Mouse (Mus musculus) ES-E14 (cell line): ENCODE results near the gene 3110082I17Rik. TPM values are rescaled to one million over a fixed set of nuclear protein-coding genes. Genes with fewer than 3 reads are reported as not detected.

Experiments used
- DNase-seq: peaks from one replicate; pipeline ENCODE4 v3.0.0-alpha.2; 2013; ENCODE audit warnings: low read depth, low spot score
- H3K27ac ChIP-seq: 2 replicates; pipeline ENCODE4 v1.5.1; 2012; ENCODE audit warnings: low read depth, mild to moderate bottlenecking, low read length, moderate library complexity, mixed read lengths; ENCODE audit not compliant: poor library complexity, insufficient read depth, severe bottlenecking
- H3K36me3 ChIP-seq: 2 replicates; pipeline ENCODE4 v1.6.1; 2012; ENCODE audit warnings: mild to moderate bottlenecking, low read length, moderate library complexity, mixed read lengths; ENCODE audit not compliant: control insufficient read depth, poor library complexity, insufficient read depth, severe bottlenecking
- H3K4me1 ChIP-seq, 2 experiments: fragments of 150-350 bp in 1 of 2; sonication (generic) in 1 of 2; 2 replicates each; pipeline ENCODE4 v1.6.1; 2012; ENCODE audit warnings: low read length in 2 of 2, mild to moderate bottlenecking in 1 of 2, mixed read lengths in 1 of 2; ENCODE audit not compliant: control insufficient read depth in 2 of 2, insufficient read depth in 2 of 2, poor library complexity in 1 of 2
- H3K4me3 ChIP-seq, 2 experiments: fragments of 150-350 bp in 1 of 2; sonication (generic) in 1 of 2; 2 replicates each; pipeline ENCODE4 v1.5.1; 2012; ENCODE audit warnings: low read length in 2 of 2, low read depth in 1 of 2, mild to moderate bottlenecking in 1 of 2, mixed read lengths in 1 of 2; ENCODE audit not compliant: insufficient read depth in 1 of 2, poor library complexity in 1 of 2, severe bottlenecking in 1 of 2
- H3K9ac ChIP-seq: 2 replicates; pipeline ENCODE4 v1.6.1; 2012; ENCODE audit warnings: low read depth, mild to moderate bottlenecking, low read length, mixed read lengths; ENCODE audit not compliant: poor library complexity, insufficient read depth, severe bottlenecking
- H3K9me3 ChIP-seq: fragments of 150-350 bp; sonication (generic); 2 replicates; pipeline ENCODE4 v1.6.1; 2012; ENCODE audit warnings: low read depth, mild to moderate bottlenecking, low read length; ENCODE audit not compliant: control insufficient read depth, insufficient read depth
- CHD2 ChIP-seq: IDR thresholded peaks from 2 replicates; pipeline ENCODE4 v1.6.1; 2014; ENCODE audit warnings: mild to moderate bottlenecking, low read depth, low read length, inconsistent platforms
- HCFC1 ChIP-seq: IDR thresholded peaks from 2 replicates; pipeline ENCODE4 v1.6.1; 2012; ENCODE audit warnings: low read length, inconsistent platforms, borderline replicate concordance; ENCODE audit not compliant: insufficient read depth
- MAFK ChIP-seq: IDR thresholded peaks from 2 replicates; pipeline ENCODE4 v1.6.1; 2014; ENCODE audit warnings: mild to moderate bottlenecking, low read depth, low read length, inconsistent platforms; ENCODE audit not compliant: insufficient read depth
- ZC3H11A ChIP-seq: IDR thresholded peaks from 2 replicates; pipeline ENCODE4 v1.6.1; 2012; ENCODE audit warnings: low read depth, mild to moderate bottlenecking, inconsistent platforms, low read length, borderline replicate concordance
- ZNF384 ChIP-seq: IDR thresholded peaks from 2 replicates; pipeline ENCODE4 v1.6.1; 2012; ENCODE audit warnings: low read depth, low read length, inconsistent platforms
- in situ Hi-C, 2 experiments: fragments of 600-800 bp; cut with MboI; formaldehyde crosslinking; loops; one replicate each; pipeline ENCODE4 v1.15.1; 2025; ENCODE audit warnings: low sequenced_read_pairs in 2 of 2, inconsistent platforms in 1 of 2; ENCODE audit not compliant: unreplicated experiment in 2 of 2
- total RNA-seq: library from RNA; depleted of rRNA; stranded (reverse); fragments of 300-350 nt; gene quantifications from 2 replicates; pipeline ENCODE4 v1.2.3, GENCODE M21; 2012

Gene 3110082I17Rik
- total RNA-seq, 1 experiment: 32.6 TPM

DNA sequence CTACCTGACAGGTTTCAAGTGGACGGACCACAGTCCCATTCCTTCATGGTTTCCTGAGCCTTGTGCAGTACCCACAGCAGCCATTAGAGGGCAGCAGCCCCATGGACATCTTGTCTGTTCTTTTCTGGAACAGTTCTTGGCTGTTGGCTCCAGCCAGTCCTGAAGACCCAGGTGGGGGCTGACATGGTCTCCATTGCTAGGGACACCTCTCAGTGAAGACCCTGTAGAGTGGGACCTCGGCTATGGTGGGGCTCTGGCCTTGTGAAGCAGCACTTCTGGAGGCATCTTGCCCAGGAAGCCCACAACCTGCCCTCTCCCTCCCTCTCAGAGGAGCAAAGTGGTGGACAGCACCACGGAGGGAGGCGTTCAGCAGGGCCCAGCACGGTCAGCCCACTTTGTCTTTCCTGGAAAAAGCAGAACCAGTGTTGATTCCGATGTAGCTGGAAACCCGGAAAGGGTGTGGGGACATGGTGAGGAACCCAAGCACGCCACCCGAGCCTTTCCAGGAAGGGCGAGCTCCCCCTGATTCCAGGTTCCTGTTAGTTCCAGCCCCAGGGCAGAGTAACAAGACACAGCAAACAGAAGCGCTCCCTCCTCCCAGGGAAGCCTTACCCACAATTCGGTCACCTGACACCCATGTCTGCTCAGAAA, 95.9 kb downstream of the 3110082I17Rik start:
- peaks cover 2 to 26% of the 10 kb centered on the region in 2 experiments; a peak in 2 of 4 replicates for H3K4me1 ChIP-seq
- H3K27ac ChIP-seq: peak overlapping the region; percentile 40; the same call in 1 of the 2 replicates
- no peaks in the 10 kb centered on the region for H3K9me3 ChIP-seq
- peak; percentile 81 for DNase-seq
- no peak for TF ChIP-seq ZNF384
- TF ChIP-seq ZC3H11A: peak; percentile 80
- H3K9ac ChIP-seq: no peak overlapping the region
- H3K36me3 ChIP-seq: peaks cover 10% of the 10 kb centered on the region; the same call in 1 of the 2 replicates
- no peak overlapping the region for H3K4me3 ChIP-seq
- in situ Hi-C loops: no loop called here

DNA sequence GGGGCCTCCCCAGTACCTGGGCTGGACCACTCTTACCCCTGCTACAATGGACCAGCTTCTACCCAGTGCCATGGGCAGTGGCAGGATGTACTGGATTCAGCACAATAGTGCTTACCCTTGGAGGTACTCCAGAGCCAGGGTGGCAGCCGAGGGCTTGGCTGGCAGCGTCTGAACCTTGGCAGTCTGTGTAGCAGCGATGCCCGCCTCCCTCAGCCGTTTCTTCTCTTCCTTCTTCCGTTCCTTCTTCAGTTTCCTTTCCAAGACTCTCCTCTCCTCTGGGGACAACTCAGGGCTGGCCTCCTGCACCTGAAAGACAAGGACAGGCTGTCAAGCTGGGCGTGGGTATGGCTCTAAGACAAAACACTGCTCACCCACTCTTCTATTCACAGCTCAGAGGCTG, 96.5 kb downstream of the 3110082I17Rik start:
- in situ Hi-C loops: no loop called here
- Histone ChIP-seq H3K4me3 (no peak overlapping the region), H3K36me3 (peaks cover 10% of the 10 kb centered on the region; the same call in 1 of the 2 replicates), H3K4me1 (peaks cover 2 to 26% of the 10 kb centered on the region in 2 experiments; a peak in 2 of 4 replicates), H3K27ac (no peak overlapping the region), H3K9ac (no peak overlapping the region), H3K9me3 (no peaks in the 10 kb centered on the region)
- no peak for TF ChIP-seq CHD2
- TF ChIP-seq HCFC1: no peak
- no peak for TF ChIP-seq MAFK
- TF ChIP-seq ZNF384: no peak
- no peak for TF ChIP-seq ZC3H11A
- no peak for DNase-seq

DNA sequence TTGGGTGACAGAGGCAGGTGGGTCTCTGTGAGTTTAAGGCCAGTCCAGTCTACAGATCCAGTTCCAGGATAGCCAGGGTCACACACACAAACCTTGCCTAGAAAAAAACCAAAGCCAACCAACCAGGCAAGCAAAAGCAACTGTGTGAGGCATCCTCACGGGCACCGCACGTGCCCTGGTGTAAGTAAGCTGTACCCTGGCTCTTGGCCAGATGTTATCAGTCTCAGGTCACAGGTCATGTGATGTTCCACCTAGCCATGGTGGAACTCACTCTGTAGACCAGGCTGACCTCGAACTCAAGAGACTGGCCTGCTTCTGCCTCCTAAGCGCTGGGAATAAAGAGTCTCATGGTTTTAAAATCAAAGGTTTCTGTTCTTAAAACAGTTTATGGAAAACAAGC, 101.1 kb downstream of the 3110082I17Rik start:
- in situ Hi-C loops: no loop called here
- Histone ChIP-seq H3K4me3 (no peak overlapping the region), H3K36me3 (peaks cover 10% of the 10 kb centered on the region; the same call in 1 of the 2 replicates), H3K9me3 (no peaks in the 10 kb centered on the region), H3K9ac (no peak overlapping the region), H3K27ac (no peak overlapping the region), H3K4me1 (peaks cover 0 to 6% of the 10 kb centered on the region in 2 experiments; a peak in 1 of 4 replicates)
- no peak for DNase-seq
- TF ChIP-seq MAFK (no peak), CHD2 (no peak), HCFC1 (no peak), ZNF384 (no peak), ZC3H11A (no peak)

DNA sequence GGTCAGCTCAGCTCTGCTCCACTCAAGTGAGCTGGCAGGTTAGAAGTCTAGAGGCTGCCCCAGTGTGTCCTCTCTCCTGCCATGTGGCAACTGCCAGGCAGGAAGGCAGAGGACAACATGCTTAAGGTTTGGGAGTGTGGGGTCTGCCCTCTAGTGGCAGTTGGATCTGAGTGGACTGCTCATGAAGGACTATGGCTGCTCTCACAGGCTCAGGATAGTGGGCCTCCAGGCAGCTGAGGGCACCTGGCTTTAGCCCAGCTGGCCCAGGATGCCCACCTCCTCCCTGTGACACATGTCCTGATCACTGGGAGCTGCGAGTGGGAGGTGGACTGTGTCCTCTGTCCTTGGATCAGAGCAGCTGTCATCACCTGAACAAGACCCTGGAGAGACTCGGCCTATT, 101.7 kb downstream of the 3110082I17Rik start:
- H3K27ac ChIP-seq: no peak overlapping the region
- H3K4me1 ChIP-seq: peaks cover 0 to 9% of the 10 kb centered on the region in 2 experiments; a peak in 1 of 4 replicates
- H3K9ac ChIP-seq: no peak overlapping the region
- peaks cover 6% of the 10 kb centered on the region; the same call in 1 of the 2 replicates for H3K36me3 ChIP-seq
- no peak for DNase-seq
- no peak for TF ChIP-seq HCFC1
- TF ChIP-seq MAFK: no peak
- TF ChIP-seq CHD2: no peak
- in situ Hi-C loops: no loop called here
- no peaks in the 10 kb centered on the region for H3K9me3 ChIP-seq
- no peak overlapping the region for H3K4me3 ChIP-seq

DNA sequence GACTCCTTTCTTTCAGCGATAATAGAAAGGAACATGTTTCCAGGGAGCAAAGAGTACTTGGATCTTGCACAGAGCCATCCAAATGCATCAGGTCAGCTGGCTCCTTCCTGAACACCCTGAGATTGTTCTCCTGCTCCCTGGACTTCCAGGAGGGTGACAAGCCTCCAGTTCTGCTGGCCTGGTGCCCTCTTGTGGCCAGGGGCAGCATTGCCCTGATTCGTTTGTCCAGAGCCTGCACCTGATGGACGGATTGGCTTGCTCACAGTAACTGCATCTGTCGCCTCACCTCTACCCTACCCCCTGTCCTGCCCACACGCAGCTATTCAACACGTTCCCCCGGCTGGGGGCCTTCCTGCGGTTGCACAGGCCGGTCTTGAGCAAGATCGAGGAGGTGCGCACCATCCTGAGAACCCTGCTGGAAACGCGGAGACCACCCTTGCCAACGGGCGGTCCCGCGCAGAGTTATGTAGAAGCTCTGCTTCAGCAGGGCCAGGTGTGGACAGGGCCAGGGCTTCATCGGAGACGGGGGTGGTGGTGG, 105.0 kb downstream of the 3110082I17Rik start:
- TF ChIP-seq ZC3H11A: peak; percentile 11; the same call in 1 of the 2 replicates
- no peak for TF ChIP-seq CHD2
- no peaks in the 10 kb centered on the region for H3K9me3 ChIP-seq
- peak; percentile 68 for DNase-seq
- peaks cover 4% of the 10 kb centered on the region; the same call in 1 of the 2 replicates for H3K36me3 ChIP-seq
- peak overlapping the region; percentile 26 to 61; a peak in 2 of 4 replicates for H3K4me3 ChIP-seq
- H3K27ac ChIP-seq: no peak overlapping the region
- in situ Hi-C loops: no loop called here
- H3K4me1 ChIP-seq: peaks cover 0 to 13% of the 10 kb centered on the region in 2 experiments; a peak in 1 of 4 replicates
- no peak overlapping the region for H3K9ac ChIP-seq
